Mouse (Mus musculus) heart, embryonic 16.5 days (tissue): Measurements from ENCODE around the gene Sema4a. TPM values are rescaled to one million over a fixed set of nuclear protein-coding genes. Genes with fewer than 3 reads are reported as not detected.

Source experiments
- ATAC-seq: fragments of 200-750 bp; cut with Nextera tagmentation; replicated peaks from 2 replicates; pipeline ENCODE4 v1.8.0; 2017; ENCODE audit warnings: moderate number of reproducible peaks; ENCODE audit not compliant: insufficient read depth, low FRiP score; ENCODE audit errors: extremely low read depth
- H3K27ac ChIP-seq: fragments of 300-500 bp; sonication (generic); 2 replicates; pipeline ENCODE4 v1.5.1; 2014; ENCODE audit warnings: mild to moderate bottlenecking, low read length, control low read depth, moderate library complexity
- H3K27me3 ChIP-seq: fragments of 300-500 bp; sonication (generic); 2 replicates; pipeline ENCODE4 v1.6.1; 2014; ENCODE audit warnings: low read length, mixed read lengths; ENCODE audit not compliant: control insufficient read depth, insufficient read depth
- H3K36me3 ChIP-seq: fragments of 300-500 bp; sonication (generic); 2 replicates; pipeline ENCODE4 v1.6.1; 2014; ENCODE audit not compliant: control insufficient read depth, insufficient read depth
- H3K4me1 ChIP-seq: fragments of 300-500 bp; sonication (generic); 2 replicates; pipeline ENCODE4 v1.6.1; 2014; ENCODE audit warnings: low read length, mixed read lengths; ENCODE audit not compliant: control insufficient read depth, insufficient read depth
- H3K4me2 ChIP-seq: fragments of 300-500 bp; sonication (generic); 2 replicates; pipeline ENCODE4 v1.6.1; 2014; ENCODE audit warnings: low read depth, mild to moderate bottlenecking, control low read depth, low read length
- H3K4me3 ChIP-seq: fragments of 300-500 bp; sonication (generic); 2 replicates; pipeline ENCODE4 v1.5.1; 2014; ENCODE audit warnings: mild to moderate bottlenecking, control low read depth, low read length
- H3K9ac ChIP-seq: fragments of 300-500 bp; sonication (generic); 2 replicates; pipeline ENCODE4 v1.6.1; 2014; ENCODE audit warnings: low read length, control low read depth
- H3K9me3 ChIP-seq: fragments of 300-500 bp; sonication (generic); replicated peaks from 2 replicates; pipeline ENCODE4 v1.6.1; 2016; ENCODE audit warnings: low read length; ENCODE audit not compliant: control insufficient read depth
- WGBS: fragments of 180-500 bp; shearing (Covaris S2); extraction: QIAGEN DNeasy Blood & Tissue Kit; methylation state at CpG from one replicate; pipeline ENCODE4 v1.1.7; 2014; 5-methylcytosine and 5-hydroxymethylcytosine counted together
- polyA plus RNA-seq: library from polyadenylated mRNA; unstranded; fragments of >200 nt; fragmentation: Nextera tagmentation; extraction: Ambion mirVana; gene quantifications from 2 replicates; pipeline ENCODE4 v1.2.1, GENCODE M21; 2015

Sema4a gene
- polyA plus RNA-seq, 1 experiment from 2014 or later, result 3.7 TPM

DNA sequence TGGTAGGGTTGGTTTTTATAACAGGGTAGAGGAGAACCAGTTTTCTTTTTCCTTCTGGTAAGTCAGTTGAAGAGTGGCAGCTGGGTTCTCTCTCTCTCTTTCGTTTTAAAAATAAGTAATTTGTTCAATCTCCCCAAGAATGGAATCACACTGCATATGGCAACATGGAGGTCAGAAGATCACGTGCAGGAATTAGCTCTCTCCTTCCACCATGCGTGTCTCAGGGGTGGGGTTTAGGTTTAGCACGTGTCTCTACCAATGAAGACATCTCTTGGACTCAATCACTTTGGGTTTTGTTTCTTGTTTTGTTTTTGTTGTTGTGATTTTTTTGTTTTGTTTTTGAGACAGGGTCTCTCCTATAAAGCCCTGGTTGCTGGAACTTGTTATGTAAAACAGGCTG is 18.8 kb upstream of the Sema4a start:
- 89% methylated on average over 4 of the region's 4 CpGs for WGBS
- ATAC-seq, result no peak

DNA sequence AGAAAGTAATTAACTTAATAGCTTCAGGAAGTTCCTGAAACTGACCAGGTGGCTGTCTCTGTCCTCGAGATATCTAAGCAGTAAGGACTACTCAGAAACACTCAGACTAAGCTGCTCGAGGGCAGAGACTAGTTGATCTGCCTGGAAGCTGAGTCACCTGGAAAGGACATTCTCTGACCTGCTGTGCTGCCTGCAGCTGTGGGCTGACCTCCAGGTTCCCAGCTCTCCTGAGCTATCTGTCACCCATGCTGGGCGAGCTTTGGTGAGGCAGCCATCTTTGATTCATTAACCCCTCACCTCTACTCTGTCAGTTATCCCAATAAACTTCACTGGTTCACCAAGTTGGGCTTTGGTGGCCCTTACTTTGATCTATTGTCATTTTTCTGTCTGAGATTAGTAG is 18.2 kb upstream of the Sema4a start:
- no peak overlapping the region for H3K4me3 ChIP-seq
- H3K27ac ChIP-seq, result no peak overlapping the region
- no peaks in the 10 kb centered on the region for H3K4me1 ChIP-seq
- H3K36me3 ChIP-seq, result peaks cover 8% of the 10 kb centered on the region
- no peaks in the 10 kb centered on the region for H3K9me3 ChIP-seq
- no peak overlapping the region for H3K4me2 ChIP-seq
- H3K27me3 ChIP-seq, result peaks cover 3% of the 10 kb centered on the region; the same call in 1 of the 2 replicates
- 39% methylated on average over 3 of the region's 3 CpGs for WGBS
- no peak overlapping the region for H3K9ac ChIP-seq
- ATAC-seq, result no peak

More for the DNA sequence above, 18.8 kb upstream of the Sema4a start:
- Histone ChIP-seq H3K9ac (no peak overlapping the region), H3K27me3 (peaks cover 4% of the 10 kb centered on the region; the same call in 1 of the 2 replicates), H3K4me2 (no peak overlapping the region), H3K36me3 (peaks cover 11% of the 10 kb centered on the region), H3K9me3 (no peaks in the 10 kb centered on the region), H3K27ac (no peak overlapping the region), H3K4me1 (no peaks in the 10 kb centered on the region), H3K4me3 (no peak overlapping the region)

DNA sequence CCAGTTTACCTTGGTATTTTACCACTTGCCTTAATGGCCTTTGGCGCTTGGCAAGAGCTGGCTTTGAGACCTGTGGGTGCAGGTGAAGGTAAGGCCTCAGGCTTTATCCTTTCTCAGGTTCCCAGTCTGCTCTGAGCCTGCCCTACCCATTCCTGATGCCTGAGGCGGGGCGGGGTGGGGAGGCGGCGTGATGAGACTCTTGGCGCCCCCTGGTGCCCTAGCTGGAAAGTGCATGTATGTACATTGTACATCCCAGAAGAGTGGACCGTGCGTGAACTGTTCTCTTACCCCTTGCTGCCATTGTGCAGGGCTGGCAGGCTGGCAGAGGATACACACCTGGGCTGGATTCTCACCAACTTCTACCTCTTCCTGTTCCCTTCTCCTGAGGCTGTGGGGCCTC is 16.8 kb upstream of the Sema4a start:
- 2% methylated on average over 8 of the region's 8 CpGs for WGBS
- ATAC-seq, result peak; percentile 71

DNA sequence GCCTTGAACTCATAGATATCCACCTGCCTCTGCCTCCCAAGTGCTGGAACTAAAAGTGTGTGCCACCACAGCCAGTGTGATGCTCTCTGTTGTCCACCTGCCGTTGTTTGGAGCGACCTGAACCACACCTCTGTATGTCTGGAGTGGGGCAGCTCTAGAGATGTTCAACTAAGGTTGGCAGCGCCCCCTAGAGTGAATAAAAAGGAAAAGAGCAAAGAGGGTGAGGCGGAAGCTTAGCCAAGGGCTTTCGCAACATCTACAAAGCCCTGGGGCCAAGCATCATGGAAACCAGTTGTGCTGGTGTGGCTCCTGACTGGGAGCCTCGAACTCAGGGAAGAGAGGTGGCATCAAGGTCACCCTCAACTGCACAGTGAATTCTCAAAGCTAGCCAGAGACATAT is 15.4 kb upstream of the Sema4a start:
- Histone ChIP-seq H3K4me3 (no peak overlapping the region), H3K27ac (no peak overlapping the region), H3K27me3 (no peaks in the 10 kb centered on the region; the same call in 1 of the 2 replicates), H3K4me1 (no peaks in the 10 kb centered on the region), H3K36me3 (no peaks in the 10 kb centered on the region), H3K9me3 (no peaks in the 10 kb centered on the region), H3K9ac (no peak overlapping the region), H3K4me2 (no peak overlapping the region)
- ATAC-seq, result no peak
- WGBS, result 61% methylated on average over 6 of the region's 6 CpGs

More for the DNA sequence above, 16.8 kb upstream of the Sema4a start:
- H3K36me3 ChIP-seq, result no peaks in the 10 kb centered on the region; the same call in 1 of the 2 replicates
- H3K9me3 ChIP-seq, result no peaks in the 10 kb centered on the region
- H3K9ac ChIP-seq, result no peak overlapping the region
- no peak overlapping the region for H3K27ac ChIP-seq
- no peak overlapping the region for H3K4me3 ChIP-seq
- H3K4me1 ChIP-seq, result no peaks in the 10 kb centered on the region
- no peak overlapping the region for H3K4me2 ChIP-seq
- H3K27me3 ChIP-seq, result no peaks in the 10 kb centered on the region; the same call in 1 of the 2 replicates

DNA sequence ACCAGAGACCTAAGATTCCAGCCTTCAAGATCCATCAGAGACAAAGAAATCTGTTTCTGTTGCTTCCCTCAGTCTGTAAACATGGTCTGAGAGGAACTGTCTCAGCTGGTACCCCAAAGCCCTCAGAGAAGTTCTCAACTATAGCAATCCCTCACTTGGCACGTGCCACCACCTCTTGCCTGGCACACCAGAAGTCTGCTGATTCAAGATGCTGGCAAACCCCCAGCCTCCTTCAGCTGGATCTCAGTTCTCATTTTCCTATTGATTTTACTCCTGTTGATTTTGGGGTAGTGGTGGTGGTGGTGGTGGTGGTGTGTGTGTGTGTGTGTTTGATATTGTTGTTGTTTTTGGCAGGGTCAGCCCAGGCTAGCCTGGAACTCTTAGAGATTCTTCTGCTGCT is 12.6 kb upstream of the Sema4a start:
- H3K27me3 ChIP-seq, result no peaks in the 10 kb centered on the region; the same call in 1 of the 2 replicates
- no peak overlapping the region for H3K9ac ChIP-seq
- no peak for ATAC-seq
- 82% methylated on average over 1 of the region's 1 CpGs for WGBS
- H3K36me3 ChIP-seq, result no peaks in the 10 kb centered on the region
- no peak overlapping the region for H3K27ac ChIP-seq
- H3K4me3 ChIP-seq, result no peak overlapping the region
- H3K4me2 ChIP-seq, result no peak overlapping the region
- H3K9me3 ChIP-seq, result no peaks in the 10 kb centered on the region
- H3K4me1 ChIP-seq, result no peaks in the 10 kb centered on the region

DNA sequence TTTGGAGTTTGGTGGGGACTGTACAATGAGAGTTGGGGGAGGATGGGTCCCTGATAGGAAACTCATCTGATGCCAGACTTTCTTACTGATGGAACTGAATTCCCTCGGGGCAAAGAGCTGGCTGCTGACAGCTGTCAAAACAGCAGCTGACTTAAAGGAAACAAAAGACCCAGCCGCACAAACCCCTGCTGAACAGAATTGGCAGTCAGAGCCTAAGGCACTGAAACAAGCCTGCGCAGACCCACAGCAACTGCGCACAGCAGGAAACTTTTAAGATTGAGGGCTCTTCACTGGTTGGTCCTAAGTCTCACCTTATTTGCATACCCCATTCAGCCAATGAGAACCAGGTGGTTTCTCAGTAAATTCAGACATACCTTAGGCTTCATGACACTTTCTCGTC is 12.0 kb upstream of the Sema4a start:
- ATAC-seq, result no peak
- Histone ChIP-seq H3K4me2 (no peak overlapping the region), H3K9ac (no peak overlapping the region), H3K27me3 (no peaks in the 10 kb centered on the region; the same call in 1 of the 2 replicates), H3K4me3 (no peak overlapping the region), H3K9me3 (no peaks in the 10 kb centered on the region), H3K36me3 (no peaks in the 10 kb centered on the region), H3K4me1 (no peaks in the 10 kb centered on the region), H3K27ac (no peak overlapping the region)
- WGBS, result 38% methylated on average over 5 of the region's 5 CpGs

DNA sequence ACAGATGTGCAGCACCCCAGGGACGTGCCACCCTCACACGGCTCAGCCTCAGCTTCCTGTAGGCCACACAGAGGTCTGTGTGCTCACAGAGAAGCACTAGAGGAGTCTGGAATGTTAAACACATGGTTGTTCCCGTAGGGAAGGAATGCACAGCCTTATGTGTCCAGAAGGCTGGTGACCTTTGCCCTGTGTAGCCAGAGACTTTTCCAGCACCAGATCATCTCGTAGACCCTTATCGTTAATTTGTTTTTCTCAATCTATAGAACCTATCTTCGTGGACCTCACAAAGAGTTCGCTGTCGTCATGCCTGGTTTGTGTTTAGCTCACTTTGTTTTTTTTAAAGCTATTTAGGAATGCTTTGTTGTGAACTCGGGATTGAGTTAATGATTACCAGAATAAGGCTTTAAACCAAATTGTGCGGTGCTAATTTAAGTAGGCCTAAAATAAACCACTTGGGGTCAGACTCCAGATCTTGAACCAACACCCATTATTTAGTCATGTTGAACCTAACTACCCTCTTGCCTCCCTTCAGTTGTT is 10.0 kb upstream of the Sema4a start:
- no peak overlapping the region for H3K27ac ChIP-seq
- peaks cover 2% of the 10 kb centered on the region; the same call in 1 of the 2 replicates for H3K4me1 ChIP-seq
- no peak for ATAC-seq
- 56% methylated on average over 10 of the region's 10 CpGs for WGBS
- peaks cover 3% of the 10 kb centered on the region; the same call in 1 of the 2 replicates for H3K27me3 ChIP-seq
- no peak overlapping the region for H3K4me2 ChIP-seq
- no peaks in the 10 kb centered on the region for H3K36me3 ChIP-seq
- no peak overlapping the region for H3K9ac ChIP-seq
- no peaks in the 10 kb centered on the region for H3K9me3 ChIP-seq
- H3K4me3 ChIP-seq, result no peak overlapping the region

DNA sequence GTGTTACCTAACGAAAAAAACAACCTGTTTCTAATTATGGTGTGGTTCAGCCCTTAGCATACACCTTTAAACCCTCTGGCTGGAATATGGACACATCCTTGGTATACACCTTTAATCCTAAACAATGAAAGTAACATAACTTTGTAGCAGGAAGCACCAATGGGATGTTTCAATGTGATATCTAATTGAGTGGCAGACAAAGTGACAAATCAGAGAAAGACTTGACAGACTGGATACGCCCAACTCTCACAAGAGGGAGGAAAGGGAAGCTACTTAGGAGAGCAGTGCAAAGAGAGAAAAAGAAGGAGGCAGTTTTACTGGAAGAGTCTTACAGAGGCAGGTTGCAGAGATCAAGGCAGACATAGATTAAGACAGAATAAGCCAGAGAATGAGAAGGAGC is 8.5 kb upstream of the Sema4a start:
- Histone ChIP-seq H3K9ac (no peak overlapping the region), H3K27me3 (peaks cover 3% of the 10 kb centered on the region; the same call in 1 of the 2 replicates), H3K27ac (no peak overlapping the region), H3K4me3 (no peak overlapping the region), H3K4me2 (no peak overlapping the region), H3K36me3 (no peaks in the 10 kb centered on the region), H3K9me3 (no peaks in the 10 kb centered on the region), H3K4me1 (peaks cover 2% of the 10 kb centered on the region; the same call in 1 of the 2 replicates)
- 87% methylated on average over 2 of the region's 2 CpGs for WGBS
- ATAC-seq, result no peak

DNA sequence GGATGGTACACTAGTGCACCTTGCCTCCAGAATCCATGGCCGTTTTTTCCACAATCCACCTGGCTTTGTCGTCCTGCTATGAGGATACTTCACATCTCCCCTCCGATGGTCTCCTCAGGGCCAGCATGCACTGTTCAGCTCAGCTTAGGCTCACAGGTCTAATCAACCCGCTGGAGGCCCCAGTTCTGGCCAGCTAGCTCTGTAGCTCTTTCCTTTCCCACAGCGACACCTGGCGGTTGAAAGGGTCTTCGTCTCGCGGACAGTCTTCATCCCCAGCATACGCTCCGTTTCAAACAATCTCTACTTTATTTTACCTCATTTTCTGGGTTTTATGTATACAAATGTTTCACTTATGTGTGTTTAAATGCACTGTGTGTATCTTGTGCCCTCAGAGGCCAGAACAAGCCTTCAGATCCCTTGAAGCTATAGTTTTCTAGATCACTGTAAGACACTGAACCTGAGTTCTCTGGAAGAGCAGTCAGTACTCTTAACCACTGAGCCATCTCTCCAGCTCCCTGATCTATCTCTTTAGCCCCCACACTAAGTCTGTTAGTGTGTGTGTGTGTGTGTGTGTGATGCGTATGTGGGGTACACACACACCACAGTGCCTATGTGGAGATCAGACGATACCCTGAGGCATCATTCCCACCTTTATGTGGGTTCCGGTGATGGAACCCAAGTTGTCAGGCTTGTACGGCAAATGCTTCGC is 6.3 kb upstream of the Sema4a start:
- peaks cover 2% of the 10 kb centered on the region; the same call in 1 of the 2 replicates for H3K4me1 ChIP-seq
- H3K4me3 ChIP-seq, result no peak overlapping the region
- H3K4me2 ChIP-seq, result no peak overlapping the region
- WGBS, result 27% methylated on average over 16 of the region's 16 CpGs
- H3K36me3 ChIP-seq, result no peaks in the 10 kb centered on the region
- no peak overlapping the region; the same call in 1 of the 2 replicates for H3K9ac ChIP-seq
- H3K27ac ChIP-seq, result no peak overlapping the region
- ATAC-seq, result peak; percentile 83
- H3K9me3 ChIP-seq, result no peaks in the 10 kb centered on the region
- H3K27me3 ChIP-seq, result peaks cover 3% of the 10 kb centered on the region; the same call in 1 of the 2 replicates
